Mouse (Mus musculus) right cerebral cortex, postnatal 10 days (tissue): Measurements from ENCODE around the gene Alpi.

ENCODE experiments used
- DNase-seq, 2 experiments: peaks; one replicate each; pipeline ENCODE4 v3.0.0; 2021; ENCODE audit warnings: low spot score in 2 of 2

Alpi gene

DNA sequence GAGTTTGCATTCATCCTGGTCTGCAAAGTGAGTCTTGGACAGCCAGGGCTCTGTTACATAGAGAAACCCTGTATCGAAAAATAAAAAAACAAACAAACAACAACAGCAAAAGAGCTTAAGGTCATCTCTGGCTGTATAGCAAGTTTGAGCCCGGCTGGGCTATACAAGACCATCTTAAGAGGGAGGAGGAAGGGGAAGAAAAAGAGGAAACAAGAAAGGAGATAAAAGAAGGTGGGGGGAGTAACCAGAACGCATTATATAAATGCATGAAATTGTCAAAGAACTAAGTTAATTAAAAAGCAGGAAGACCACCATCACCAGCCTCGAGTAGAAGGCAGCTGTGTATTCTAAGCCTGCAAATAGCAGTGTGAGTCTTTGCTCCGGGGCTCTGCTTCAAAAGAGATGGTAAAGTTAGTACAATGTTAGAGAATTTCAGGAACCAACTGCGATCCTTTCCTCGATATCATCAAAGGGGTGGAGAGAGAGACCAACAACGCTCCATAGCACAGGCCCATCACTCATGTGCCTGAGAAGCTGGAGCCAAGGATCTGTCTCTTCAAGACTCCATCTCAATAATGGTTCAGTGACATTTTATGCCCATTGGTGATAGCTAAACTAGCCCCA, 42.3 kb downstream of the Alpi start:
- no peak for DNase-seq

DNA sequence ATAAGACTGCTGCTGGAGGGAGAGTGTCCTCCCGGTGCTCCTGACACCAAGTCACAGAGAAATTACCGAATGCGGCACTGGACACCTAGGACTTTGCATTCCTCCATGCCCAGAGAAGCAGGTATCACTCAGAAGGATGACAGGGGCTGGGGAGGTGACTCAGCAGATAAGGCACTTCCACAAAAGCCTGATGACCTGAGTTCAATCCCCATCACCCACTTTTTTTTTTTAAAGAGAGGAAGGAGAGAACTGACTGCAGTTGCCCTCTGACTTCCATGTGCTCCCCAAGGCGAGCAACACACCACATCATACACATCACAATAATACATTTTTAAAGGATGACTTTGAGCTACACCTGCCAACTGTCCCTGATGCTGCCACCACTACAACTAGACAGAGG, 44.3 kb downstream of the Alpi start:
- DNase-seq = no peak

DNA sequence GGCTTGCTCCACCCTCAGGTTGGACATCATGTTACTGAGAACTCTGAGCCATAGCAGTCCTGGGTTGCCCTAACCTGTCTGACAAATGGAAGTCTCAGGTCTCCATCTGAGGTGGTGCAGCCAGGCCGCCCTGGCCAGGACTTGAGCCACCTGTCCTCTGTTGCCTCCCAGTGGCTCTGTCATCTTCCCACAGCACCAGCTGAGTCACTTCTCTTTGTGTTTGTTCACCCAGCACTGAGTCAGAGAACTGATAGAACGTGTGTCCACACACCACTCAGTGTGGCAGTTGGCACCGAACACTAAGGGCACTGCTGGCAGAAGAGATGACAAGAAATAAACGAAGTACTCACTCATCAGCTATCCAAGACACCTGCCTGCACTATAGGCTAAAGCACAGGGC, 50.0 kb downstream of the Alpi start:
- DNase-seq = no peak

DNA sequence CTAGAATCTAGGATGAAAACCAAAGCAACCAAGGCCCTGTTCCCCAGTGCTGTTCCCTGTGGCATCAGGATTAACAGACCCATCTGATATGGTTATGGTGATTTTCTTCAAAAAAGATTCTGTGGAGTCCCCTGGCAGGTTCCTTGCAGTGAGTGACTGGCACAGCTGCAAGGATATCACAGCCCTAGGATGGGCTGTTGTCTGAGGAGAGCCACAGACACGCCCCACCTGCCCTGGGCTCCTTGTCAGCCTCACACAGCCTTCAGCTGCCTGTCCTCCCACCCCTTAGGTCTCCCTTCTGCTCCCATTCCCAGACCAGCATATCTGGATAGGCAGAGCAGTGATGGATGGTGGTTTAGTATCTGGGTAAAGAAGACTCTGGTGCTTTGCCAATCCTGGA, 50.7 kb downstream of the Alpi start:
- no peak for DNase-seq

DNA sequence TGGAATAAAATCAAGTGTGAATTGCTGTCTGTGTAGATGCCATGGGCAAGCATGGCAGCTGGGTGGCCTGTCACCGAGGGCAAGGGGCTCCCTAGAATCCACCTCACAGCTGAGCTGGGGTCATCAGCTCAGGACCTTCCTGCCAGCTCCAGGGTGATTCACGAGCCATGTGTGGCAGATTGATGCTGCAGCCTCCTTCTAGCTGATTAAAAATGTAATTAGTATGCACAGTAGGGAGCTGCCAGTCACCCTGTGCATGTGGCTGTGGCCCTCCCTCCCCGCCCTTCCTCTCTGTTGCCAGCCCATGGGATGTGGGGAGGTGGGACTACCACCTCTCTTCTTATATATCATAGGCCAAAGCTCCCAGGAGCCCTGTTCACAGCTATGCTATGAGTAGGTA, 51.3 kb downstream of the Alpi start:
- DNase-seq = no peak
